Mouse (Mus musculus) hindbrain, embryonic 12.5 days (tissue): ENCODE data around the gene Trim3. TPM values are rescaled to one million over a fixed set of nuclear protein-coding genes. Genes with fewer than 3 reads are reported as not detected.

Source experiments
- polyA plus RNA-seq: library from polyadenylated mRNA; unstranded; fragments of >200 nt; fragmentation: Nextera tagmentation; extraction: Ambion mirVana; gene quantifications from 2 replicates; pipeline ENCODE4 v1.2.1, GENCODE M21; 2016

Trim3 gene
- polyA plus RNA-seq, 1 experiment from 2014 or later: 62.7 TPM

Other genes starting within 250 kb of the Trim3 start
- gene Fam160a2, start 233.5 kb downstream of the Trim3 start, polyA plus RNA-seq: 41.6 and 44.7 TPM in 2 replicates
- 0.19 TPM in 1 of 2 replicates, not detected in the other for gene Cnga4, start 229.0 kb downstream of the Trim3 start, polyA plus RNA-seq
- gene Cckbr, start 207.8 kb downstream of the Trim3 start, polyA plus RNA-seq: 0.46 and 0.92 TPM in 2 replicates
- gene Cavin3, start 151.3 kb downstream of the Trim3 start, polyA plus RNA-seq: 37.4 and 41.0 TPM in 2 replicates
- 56.2 and 57.7 TPM in 2 replicates for gene Smpd1, start 79.2 kb downstream of the Trim3 start, polyA plus RNA-seq
- gene Apbb1, start 51.9 kb downstream of the Trim3 start, polyA plus RNA-seq: 165 and 170 TPM in 2 replicates
- 0.21 and 0.27 TPM in 2 replicates for gene Hpx, start 33.4 kb downstream of the Trim3 start, polyA plus RNA-seq
- 127 and 151 TPM in 2 replicates for gene Timm10b, start 6.5 kb upstream of the Trim3 start, polyA plus RNA-seq
- 75.3 and 82.1 TPM in 2 replicates for gene Arfip2, start 6.8 kb upstream of the Trim3 start, polyA plus RNA-seq
- 9.3 and 11.3 TPM in 2 replicates for gene Gm45799, start 7.0 kb upstream of the Trim3 start, polyA plus RNA-seq
- gene Dnhd1, start 17.3 kb upstream of the Trim3 start, polyA plus RNA-seq: 1.2 and 1.3 TPM in 2 replicates
- gene Ilk, start 103.0 kb upstream of the Trim3 start, polyA plus RNA-seq: 216 and 226 TPM in 2 replicates
- 32.7 and 36.6 TPM in 2 replicates for gene Rrp8, start 103.8 kb upstream of the Trim3 start, polyA plus RNA-seq
- 146 and 171 TPM in 2 replicates for gene Taf10, start 110.8 kb upstream of the Trim3 start, polyA plus RNA-seq
- 47.4 and 49.5 TPM in 2 replicates for gene Tpp1, start 118.7 kb upstream of the Trim3 start, polyA plus RNA-seq
- gene Dchs1, start 154.1 kb upstream of the Trim3 start, polyA plus RNA-seq: 26.9 and 28.6 TPM in 2 replicates
- gene Mrpl17, start 177.5 kb upstream of the Trim3 start, polyA plus RNA-seq: 218 and 251 TPM in 2 replicates